Comparison of ENCODE assay signal across 7 mouse cellular contexts in genomic region chr2:14676885-14677516, GRCm38 (mm10).
A peak's percentile ranks its signal among the peaks of the same experiment; 100 is the strongest.
DNase-seq lines count a peak whose midpoint lies in the region; ATAC-seq and TF ChIP-seq lines count a peak whose summit lies in the region.

No protein-coding gene starts in this region.

- no peaks in the 10 kb centered on the region for H3K4me1 ChIP-seq in thymus, adult 2 months (replicated peaks; ENCODE audit: control insufficient read depth, insufficient read depth, low read length)
- H3K4me1 ChIP-seq in midbrain, embryonic 16.5 days (ENCODE audit: control insufficient read depth, insufficient read depth, low read length): no peaks in the 10 kb centered on the region

- H3K27ac ChIP-seq in thymus, adult 2 months (ENCODE audit: control insufficient read depth, insufficient read depth, low read length): no peak overlapping the region
- no peak overlapping the region for H3K27ac ChIP-seq in midbrain, embryonic 16.5 days (ENCODE audit: low read length)

- H3K36me3 ChIP-seq in thymus, adult 2 months (ENCODE audit: control insufficient read depth, insufficient read depth, low read length): no peaks in the 10 kb centered on the region
- no peaks in the 10 kb centered on the region for H3K36me3 ChIP-seq in midbrain, embryonic 16.5 days (ENCODE audit: control insufficient read depth, insufficient read depth, low read length)

- no peak overlapping the region for H3K4me3 ChIP-seq in thymus, adult 2 months (ENCODE audit: control insufficient read depth, insufficient read depth, low read length)
- no peak overlapping the region for H3K4me3 ChIP-seq in midbrain, embryonic 16.5 days (ENCODE audit: low read depth, low read length)

- no peaks in the 10 kb centered on the region for H3K9me3 ChIP-seq in midbrain, embryonic 16.5 days (replicated peaks; ENCODE audit: control insufficient read depth, low read length, poor library complexity, severe bottlenecking)

- TF ChIP-seq POLR2A in thymus, adult 2 months (IDR thresholded peaks at IDR 0.05; ENCODE audit: control insufficient read depth, extremely low read depth, insufficient read depth, low read length, poor library complexity): no peak

- H3K27me3 ChIP-seq in thymus, adult 2 months (ENCODE audit: control insufficient read depth, insufficient read depth, low read length): no peaks in the 10 kb centered on the region
- no peaks in the 10 kb centered on the region for H3K27me3 ChIP-seq in midbrain, embryonic 16.5 days (ENCODE audit: control insufficient read depth, insufficient read depth, low read depth, low read length)

- 21% methylated on average over 6 of the region's 6 CpGs for WGBS in thymus, adult 2 months
- 20% methylated on average over 6 of the region's 6 CpGs for WGBS in midbrain, embryonic 16.5 days

- ATAC-seq in midbrain, embryonic 16.5 days: 0 out of 2 replicates have a peak, but pooled peaks have one; percentile 32

- TF ChIP-seq CTCF in thymus, adult 2 months (IDR thresholded peaks at IDR 0.05; ENCODE audit: borderline replicate concordance, control insufficient read depth, extremely low read depth, insufficient read depth, low read length, poor library complexity): no peak

- H3K9ac ChIP-seq in midbrain, embryonic 16.5 days (ENCODE audit: low read depth, low read length): no peak overlapping the region

- H3K4me2 ChIP-seq in midbrain, embryonic 16.5 days (ENCODE audit: low read length): no peak overlapping the region

- intact Hi-C loops in heart, postnatal 14 days (cut with DNase I): loop anchor here (2.0 to 5.0 kb wide), 2 partner anchors 72 to 375 kb away; no protein-coding TSS in a partner anchor
- intact Hi-C loops in left cerebral cortex, postnatal 14 days (cut with DNase I): loop anchor here (2.0 to 10.0 kb wide), 2 partner anchors 72 to 342 kb away; no protein-coding TSS in a partner anchor

- peak; percentile 11 for DNase-seq in thymus, adult 2 months
- DNase-seq in thymus, postnatal 25 days: no peak
- DNase-seq in adrenal gland, postnatal 14 days: peak; percentile 51
- peak; percentile 64 for DNase-seq in embryo, embryonic 9.5 days (ENCODE audit: extremely low spot score)
- peak; percentile 15 to 47 for DNase-seq in heart, postnatal 14 days
- DNase-seq in left cerebral cortex, postnatal 14 days (ENCODE audit: low spot score in 2 of 2): peak; percentile 26 to 51
